Mouse (Mus musculus): ENCODE data around the gene Bpifa3.
"Not testable (repeated sequence)": the region's sequence is repeated elsewhere in the genome, so short reads cannot be mapped to it uniquely, and the experiment has no call there.

Bpifa3 gene

DNA sequence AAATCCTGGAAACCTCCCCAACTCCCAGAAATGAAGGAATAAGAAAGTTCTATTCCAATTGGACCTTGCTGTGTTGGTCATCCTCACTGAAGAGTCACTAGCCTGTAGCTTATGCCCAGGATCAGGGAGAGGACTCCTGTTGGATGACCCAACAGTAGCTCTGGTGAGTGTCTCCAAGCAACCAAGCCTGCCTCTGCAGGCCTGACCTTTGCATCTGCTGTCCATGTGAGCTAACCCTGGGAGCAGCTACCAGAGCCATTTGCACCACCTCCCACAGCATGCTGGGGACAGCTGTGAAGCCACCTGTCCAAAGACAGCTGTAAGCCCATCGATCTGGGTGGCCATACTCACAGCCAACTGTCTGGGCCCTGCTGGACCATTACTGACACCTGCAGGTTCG is at the start of gene Bpifa3:
Bpifa3 (plus strand) TSS at position 217 of the 400 bp plus-strand sequence.
- DNase-seq (ENCODE audit: low read depth, low spot score) = no peak
- Histone ChIP-seq H3K36me3 (ENCODE audit: control insufficient read depth, insufficient read depth, low read length, poor library complexity, severe bottlenecking) (no peaks in the 10 kb centered on the region), H3K27me3 (ENCODE audit: control insufficient read depth, insufficient read depth, low read length, poor library complexity, severe bottlenecking) (no peaks in the 10 kb centered on the region)

DNA sequence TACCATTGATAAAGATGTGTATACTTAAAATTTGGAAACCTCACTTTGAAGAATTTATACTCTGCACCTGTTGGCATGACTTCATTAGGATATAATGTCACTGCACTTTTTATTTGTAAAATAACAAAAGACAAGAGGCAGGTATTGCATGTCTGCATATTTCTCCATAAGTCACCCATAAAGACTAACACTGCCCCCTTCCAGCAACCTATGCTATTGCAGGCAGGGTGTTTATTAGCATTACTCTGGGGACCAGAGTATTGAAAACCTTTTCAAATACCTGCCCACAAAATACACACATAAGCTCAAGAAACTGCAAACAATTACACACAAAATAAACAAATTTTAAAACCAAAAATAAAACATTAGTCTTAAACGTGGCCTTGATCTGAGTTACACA is 32.4 kb upstream of the Bpifa3 start:
- DNase-seq (ENCODE audit: low read depth, low spot score) = no peak
- Histone ChIP-seq H3K36me3 (ENCODE audit: control insufficient read depth, insufficient read depth, low read length, poor library complexity, severe bottlenecking) (no peaks in the 10 kb centered on the region), H3K27me3 (ENCODE audit: control insufficient read depth, insufficient read depth, low read length, poor library complexity, severe bottlenecking) (no peaks in the 10 kb centered on the region)

DNA sequence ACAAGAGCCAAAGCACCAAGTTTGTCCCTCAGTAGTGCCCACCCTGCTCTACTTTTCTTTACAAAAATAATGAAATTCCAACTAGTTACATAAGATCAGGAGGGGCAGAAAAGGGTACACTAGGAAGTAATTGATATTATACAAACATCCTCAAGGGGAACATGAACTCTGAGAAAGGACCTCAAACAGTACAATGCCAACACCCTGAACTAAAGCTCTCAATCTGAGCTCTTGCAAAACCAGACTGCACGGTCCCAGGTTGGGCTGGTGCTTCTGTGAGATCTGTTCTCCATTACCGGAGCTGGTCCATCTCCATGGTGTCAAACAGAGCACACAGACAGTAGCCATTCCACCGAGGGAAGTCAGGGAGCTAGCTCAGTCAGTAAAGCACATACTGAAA is 12.8 kb upstream of the Bpifa3 start:
- Histone ChIP-seq H3K36me3 (ENCODE audit: control insufficient read depth, insufficient read depth, low read length, poor library complexity, severe bottlenecking) (no peaks in the 10 kb centered on the region), H3K27me3 (ENCODE audit: control insufficient read depth, insufficient read depth, low read length, poor library complexity, severe bottlenecking) (no peaks in the 10 kb centered on the region)
- DNase-seq (ENCODE audit: low read depth, low spot score) = no peak

DNA sequence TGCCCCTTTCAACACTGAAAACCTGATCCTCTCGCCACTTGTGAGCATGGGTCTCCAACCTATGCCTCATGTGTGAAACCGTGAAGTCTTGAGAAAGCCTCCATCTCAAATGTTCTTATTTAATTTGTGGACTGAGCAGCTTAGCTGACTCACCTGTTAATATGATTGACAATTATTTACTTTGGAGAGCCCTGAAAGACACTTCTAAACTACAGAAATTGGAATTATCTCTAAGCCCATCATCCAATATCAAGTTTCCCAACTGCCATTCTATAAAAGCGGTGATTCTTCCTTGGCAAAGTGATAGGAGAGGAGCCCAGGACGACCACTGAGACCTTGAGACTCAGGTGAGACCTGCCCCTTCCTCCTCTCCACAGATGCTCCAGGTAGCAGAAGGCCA is 12.4 kb downstream of the Bpifa3 start, which contains the start of gene Bpifa1:
Bpifa1 (plus strand) TSS at position 301 of the 400 bp plus-strand sequence.
- Histone ChIP-seq H3K27me3 (ENCODE audit: control insufficient read depth, insufficient read depth, low read length, poor library complexity, severe bottlenecking) (no peaks in the 10 kb centered on the region), H3K36me3 (ENCODE audit: control insufficient read depth, insufficient read depth, low read length, poor library complexity, severe bottlenecking) (no peaks in the 10 kb centered on the region)
- no peak for DNase-seq (ENCODE audit: low read depth, low spot score)

DNA sequence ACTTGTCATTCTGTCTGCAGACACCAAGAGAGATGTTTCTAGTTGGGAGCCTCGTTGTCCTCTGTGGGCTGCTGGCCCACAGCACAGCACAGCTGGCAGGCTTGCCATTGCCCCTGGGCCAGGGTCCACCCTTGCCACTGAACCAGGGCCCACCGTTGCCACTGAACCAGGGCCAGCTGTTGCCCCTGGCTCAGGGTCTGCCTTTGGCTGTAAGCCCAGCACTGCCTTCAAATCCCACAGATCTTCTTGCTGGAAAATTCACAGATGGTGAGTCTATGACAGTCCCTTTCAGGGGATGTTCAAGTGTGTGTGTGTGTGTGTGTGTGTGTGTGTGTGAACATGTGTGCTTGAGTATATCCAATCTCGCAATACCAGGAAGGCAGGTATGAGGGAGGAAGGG is 13.6 kb downstream of the Bpifa3 start:
- DNase-seq (ENCODE audit: low read depth, low spot score) = no peak
- Histone ChIP-seq H3K27me3 (ENCODE audit: control insufficient read depth, insufficient read depth, low read length, poor library complexity, severe bottlenecking) (no peaks in the 10 kb centered on the region), H3K36me3 (ENCODE audit: control insufficient read depth, insufficient read depth, low read length, poor library complexity, severe bottlenecking) (no peaks in the 10 kb centered on the region)

GRCm38 (mm10) chr2:154147496-154147895 is 17.4 kb downstream of the Bpifa3 start:
- Histone ChIP-seq H3K27me3 (ENCODE audit: control insufficient read depth, insufficient read depth, low read length, poor library complexity, severe bottlenecking) (no peaks in the 10 kb centered on the region), H3K36me3 (ENCODE audit: control insufficient read depth, insufficient read depth, low read length, poor library complexity, severe bottlenecking) (no peaks in the 10 kb centered on the region)
- no peak for DNase-seq (ENCODE audit: low read depth, low spot score)

DNA sequence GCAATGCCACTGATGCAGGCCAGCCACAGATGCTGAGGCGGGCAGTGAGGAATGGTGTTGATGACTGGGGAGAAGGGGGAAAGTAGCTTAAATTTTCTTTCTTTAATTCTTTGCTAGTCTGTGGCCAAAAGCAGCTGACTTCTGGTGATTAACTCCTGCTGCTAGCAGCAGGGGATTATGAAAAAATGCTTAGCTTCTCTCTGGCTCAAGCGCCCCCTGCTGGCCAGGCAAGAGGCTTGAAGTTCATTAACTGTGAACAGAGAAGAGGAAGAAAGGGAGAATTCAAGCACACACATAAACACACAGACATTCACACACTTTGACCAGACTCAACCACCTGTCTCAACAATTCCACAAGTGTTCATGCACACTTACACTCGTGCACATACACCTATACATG is 28.3 kb downstream of the Bpifa3 start:
- Histone ChIP-seq H3K36me3 (ENCODE audit: control insufficient read depth, insufficient read depth, low read length, poor library complexity, severe bottlenecking) (no peaks in the 10 kb centered on the region), H3K27me3 (ENCODE audit: control insufficient read depth, insufficient read depth, low read length, poor library complexity, severe bottlenecking) (no peaks in the 10 kb centered on the region)
- peak; percentile 25 for DNase-seq (ENCODE audit: low read depth, low spot score)

DNA sequence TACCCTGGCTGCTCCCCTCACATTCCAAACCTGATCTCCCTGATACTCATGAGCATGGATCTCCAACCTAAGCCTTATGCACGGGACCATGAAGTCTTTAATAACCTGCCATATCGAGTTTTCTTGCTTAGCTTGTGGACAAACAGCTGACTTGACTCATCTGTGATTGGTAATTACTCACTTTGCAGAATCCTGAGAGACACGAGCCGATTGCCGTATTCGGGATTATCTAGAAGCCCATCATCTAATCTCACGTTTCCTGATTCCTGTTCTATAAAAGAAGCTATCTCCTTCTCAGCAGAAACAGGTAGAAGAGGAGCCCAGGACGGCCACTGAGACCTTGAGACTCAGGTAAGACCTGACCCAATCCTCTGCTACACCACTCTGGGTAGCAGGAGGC is 32.2 kb downstream of the Bpifa3 start, which contains the start of gene Bpifa5:
Bpifa5 (plus strand) TSS at position 301 of the 400 bp plus-strand sequence.
- no peak for DNase-seq (ENCODE audit: low read depth, low spot score)
- no peaks in the 10 kb centered on the region for H3K36me3 ChIP-seq (ENCODE audit: control insufficient read depth, insufficient read depth, low read length, poor library complexity, severe bottlenecking)
- no peaks in the 10 kb centered on the region for H3K27me3 ChIP-seq (ENCODE audit: control insufficient read depth, insufficient read depth, low read length, poor library complexity, severe bottlenecking)

DNA sequence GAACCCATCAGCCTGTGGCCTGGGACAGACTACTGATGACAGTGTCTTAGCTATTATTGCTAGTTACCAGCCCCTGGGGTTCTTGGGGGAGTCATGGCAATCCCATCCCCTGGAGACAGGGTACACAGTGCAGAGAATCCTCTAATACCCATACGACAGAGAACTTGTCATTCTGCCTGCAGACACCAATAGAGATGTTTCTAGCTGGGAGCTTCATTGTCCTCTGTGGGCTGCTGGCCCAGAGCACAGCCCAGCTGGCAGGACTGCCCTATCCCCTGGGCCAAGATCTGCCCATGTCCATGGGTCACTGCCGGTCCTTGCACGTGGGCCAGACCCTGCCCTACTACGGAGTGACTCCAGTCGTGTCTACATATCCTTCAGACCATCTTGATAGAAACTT is 33.2 kb downstream of the Bpifa3 start:
- Histone ChIP-seq H3K27me3 (ENCODE audit: control insufficient read depth, insufficient read depth, low read length, poor library complexity, severe bottlenecking) (no peaks in the 10 kb centered on the region), H3K36me3 (ENCODE audit: control insufficient read depth, insufficient read depth, low read length, poor library complexity, severe bottlenecking) (no peaks in the 10 kb centered on the region)
- DNase-seq (ENCODE audit: low read depth, low spot score) = no peak

DNA sequence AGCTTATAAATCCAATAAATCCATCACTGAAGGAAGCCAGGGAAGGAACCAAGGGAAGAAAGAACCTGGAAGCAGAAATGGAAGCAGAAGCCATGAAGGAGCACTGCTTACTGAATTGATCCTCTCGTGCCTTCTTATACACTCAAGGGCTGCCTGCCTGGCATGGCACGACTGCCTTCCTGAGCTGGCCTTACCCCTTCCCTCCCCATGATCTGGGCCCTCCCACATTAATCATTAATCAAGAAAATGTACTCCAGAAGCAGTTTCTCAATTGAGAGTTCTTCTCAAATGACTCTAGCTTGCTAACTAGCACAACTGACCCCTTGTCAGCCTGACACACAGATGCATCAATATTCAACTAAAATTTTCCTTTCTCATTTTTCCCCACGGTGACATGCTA is 39.0 kb downstream of the Bpifa3 start:
- DNase-seq (ENCODE audit: low read depth, low spot score) = no peak
- no peaks in the 10 kb centered on the region for H3K27me3 ChIP-seq (ENCODE audit: control insufficient read depth, insufficient read depth, low read length, poor library complexity, severe bottlenecking)

DNA sequence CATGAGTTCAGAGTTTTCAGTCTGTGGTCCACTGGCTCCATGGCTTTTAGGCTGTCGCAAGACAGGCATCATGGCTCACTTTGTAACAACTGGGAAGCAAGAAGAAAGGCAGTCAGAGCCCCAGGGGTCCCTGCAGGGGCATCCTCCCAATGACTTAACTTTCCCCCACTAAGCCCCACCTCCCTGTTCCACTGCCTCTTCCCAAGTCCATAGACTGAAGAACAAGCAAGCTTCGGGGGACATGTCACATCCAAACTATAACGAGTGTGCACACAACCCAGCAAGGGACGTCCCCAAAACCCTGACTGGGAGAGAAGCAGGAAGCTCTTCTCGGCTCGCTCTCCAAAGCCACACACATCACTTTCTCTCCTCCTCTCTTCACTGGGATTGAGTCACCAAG is 41.5 kb downstream of the Bpifa3 start:
- no peaks in the 10 kb centered on the region for H3K36me3 ChIP-seq (ENCODE audit: control insufficient read depth, insufficient read depth, low read length, poor library complexity, severe bottlenecking)
- no peak for DNase-seq (ENCODE audit: low read depth, low spot score)
- H3K27me3 ChIP-seq (ENCODE audit: control insufficient read depth, insufficient read depth, low read length, poor library complexity, severe bottlenecking) = no peaks in the 10 kb centered on the region

More for the DNA sequence above, 39.0 kb downstream of the Bpifa3 start:
- H3K36me3 ChIP-seq (ENCODE audit: control insufficient read depth, insufficient read depth, low read length, poor library complexity, severe bottlenecking) = no peaks in the 10 kb centered on the region

GRCm38 (mm10) chr2:154173313-154173712 is 43.2 kb downstream of the Bpifa3 start:
- Histone ChIP-seq H3K36me3 (ENCODE audit: control insufficient read depth, insufficient read depth, low read length, poor library complexity, severe bottlenecking) (no peaks in the 10 kb centered on the region), H3K27me3 (ENCODE audit: control insufficient read depth, insufficient read depth, low read length, poor library complexity, severe bottlenecking) (no peaks in the 10 kb centered on the region)
- peak; percentile 19 for DNase-seq (ENCODE audit: low read depth, low spot score)

GRCm38 (mm10) chr2:154181900-154182299 is 51.8 kb downstream of the Bpifa3 start:
- not testable (repeated sequence) for H3K27me3 ChIP-seq (ENCODE audit: control insufficient read depth, insufficient read depth, low read length, poor library complexity, severe bottlenecking); DNase-seq (ENCODE audit: low read depth, low spot score); H3K36me3 ChIP-seq (ENCODE audit: control insufficient read depth, insufficient read depth, low read length, poor library complexity, severe bottlenecking)

DNA sequence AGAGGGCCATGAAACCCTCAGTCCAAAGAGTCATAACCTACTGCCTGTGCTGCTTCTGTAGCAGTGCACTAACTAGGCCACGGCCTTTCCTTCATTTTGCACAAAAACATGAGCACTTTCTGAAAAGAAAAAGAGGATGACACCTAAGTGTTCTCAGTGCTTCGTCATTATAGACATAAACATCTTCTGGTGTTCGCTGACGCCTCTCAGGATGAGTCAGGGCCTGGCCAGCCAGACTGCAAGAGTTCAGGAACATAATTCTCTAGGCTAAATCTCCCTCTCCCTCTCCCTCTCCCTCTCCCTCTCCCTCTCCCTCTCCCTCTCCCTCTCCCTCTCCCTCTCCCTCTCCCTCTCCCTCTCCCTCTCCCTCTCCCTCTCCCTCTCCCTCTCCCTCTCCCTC is 52.9 kb downstream of the Bpifa3 start:
- not testable (repeated sequence) for H3K36me3 ChIP-seq (ENCODE audit: control insufficient read depth, insufficient read depth, low read length, poor library complexity, severe bottlenecking); DNase-seq (ENCODE audit: low read depth, low spot score); H3K27me3 ChIP-seq (ENCODE audit: control insufficient read depth, insufficient read depth, low read length, poor library complexity, severe bottlenecking)

DNA sequence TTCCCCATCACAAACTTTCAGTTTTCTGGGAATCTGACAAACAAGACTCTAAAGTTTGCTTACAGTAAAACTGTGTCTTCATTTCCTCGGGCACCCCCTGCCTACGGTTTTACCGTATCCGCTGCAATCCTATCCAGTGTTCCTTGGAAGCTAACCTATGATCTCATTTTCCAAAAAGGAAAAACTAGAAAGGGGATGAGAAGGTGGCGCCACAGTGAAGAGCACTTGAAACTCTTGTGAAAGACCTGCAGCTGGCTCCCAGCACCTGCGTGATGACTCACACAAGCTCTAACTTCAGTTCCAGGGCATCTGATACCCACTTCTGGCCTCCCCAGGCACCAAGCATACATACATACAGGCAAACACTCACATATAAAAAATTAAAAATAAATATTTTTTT is 55.2 kb downstream of the Bpifa3 start:
- DNase-seq (ENCODE audit: low read depth, low spot score) = no peak
- Histone ChIP-seq H3K27me3 (ENCODE audit: control insufficient read depth, insufficient read depth, low read length, poor library complexity, severe bottlenecking) (no peaks in the 10 kb centered on the region), H3K36me3 (ENCODE audit: control insufficient read depth, insufficient read depth, low read length, poor library complexity, severe bottlenecking) (no peaks in the 10 kb centered on the region)

DNA sequence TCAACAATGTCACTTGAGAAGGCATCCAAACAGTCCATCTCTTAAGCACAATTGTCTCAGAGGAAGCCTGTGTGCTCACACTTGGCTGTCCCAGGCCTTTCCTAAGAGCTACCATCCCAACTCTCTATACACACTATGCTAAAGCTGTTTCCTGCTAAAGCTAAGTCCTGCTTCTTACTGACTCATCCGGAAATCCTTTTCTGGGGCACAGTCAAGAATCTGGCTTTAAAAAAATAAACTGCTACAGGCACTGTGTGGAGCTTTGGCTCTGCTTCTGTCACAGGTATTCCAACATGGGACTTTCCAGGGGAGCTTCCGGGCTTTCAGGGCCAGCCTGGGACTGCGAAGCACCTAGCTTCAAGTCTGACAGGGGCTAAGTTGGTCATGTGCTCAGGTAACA is 55.6 kb downstream of the Bpifa3 start:
- H3K27me3 ChIP-seq (ENCODE audit: control insufficient read depth, insufficient read depth, low read length, poor library complexity, severe bottlenecking) = no peaks in the 10 kb centered on the region
- no peak for DNase-seq (ENCODE audit: low read depth, low spot score)
- no peaks in the 10 kb centered on the region for H3K36me3 ChIP-seq (ENCODE audit: control insufficient read depth, insufficient read depth, low read length, poor library complexity, severe bottlenecking)
